Mouse (Mus musculus): ENCODE measurements around the gene Aloxe3.

Gene Aloxe3

DNA sequence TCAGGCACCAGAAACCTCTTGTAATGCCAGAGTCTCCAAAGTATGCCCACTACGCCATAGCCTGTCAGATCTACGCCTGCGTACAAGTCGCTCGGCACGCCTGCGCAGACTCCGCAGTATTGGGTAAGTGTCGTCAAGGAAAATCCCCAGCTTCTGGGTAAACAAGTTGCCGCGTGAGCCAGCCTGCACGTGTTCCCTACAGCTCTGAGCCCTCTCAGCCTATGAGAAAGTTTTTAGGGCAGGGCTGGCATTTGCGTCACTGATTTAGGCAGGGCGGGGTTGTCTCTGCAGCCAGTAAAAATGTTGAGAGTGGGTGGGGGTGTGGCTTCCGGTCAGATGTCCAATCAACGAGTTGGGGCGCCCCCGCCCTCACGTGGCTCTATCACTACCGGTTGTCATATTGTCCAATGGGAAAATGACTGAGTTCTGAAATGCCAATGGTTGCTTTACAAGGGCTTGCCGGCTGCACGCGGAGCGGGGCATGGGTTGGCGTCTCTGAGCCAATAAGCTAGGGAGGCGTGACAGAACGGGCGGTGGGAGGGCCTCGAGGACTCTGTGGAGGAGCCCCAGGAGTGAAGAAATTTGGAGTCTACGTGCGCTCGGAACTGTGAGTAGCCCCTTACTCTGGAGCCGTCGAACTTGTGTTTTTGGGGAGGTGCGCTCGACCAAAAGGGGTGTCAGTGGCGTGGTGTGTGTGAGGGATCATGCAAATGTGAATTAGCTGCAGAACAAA, 30.8 kb upstream of the Aloxe3 start, which contains the start of gene Per1:
Gene Per1 (plus strand): TSS at position 521 of the 733 bp plus-strand sequence.
- DNase-seq (ENCODE audit: low spot score in 2 of 2) = peak; percentile 100

- no peak for DNase-seq (ENCODE audit: low spot score in 2 of 2)
Observed at GRCm38 (mm10) chr11:69095511-69096231, 30.0 kb upstream of the Aloxe3 start.

DNA sequence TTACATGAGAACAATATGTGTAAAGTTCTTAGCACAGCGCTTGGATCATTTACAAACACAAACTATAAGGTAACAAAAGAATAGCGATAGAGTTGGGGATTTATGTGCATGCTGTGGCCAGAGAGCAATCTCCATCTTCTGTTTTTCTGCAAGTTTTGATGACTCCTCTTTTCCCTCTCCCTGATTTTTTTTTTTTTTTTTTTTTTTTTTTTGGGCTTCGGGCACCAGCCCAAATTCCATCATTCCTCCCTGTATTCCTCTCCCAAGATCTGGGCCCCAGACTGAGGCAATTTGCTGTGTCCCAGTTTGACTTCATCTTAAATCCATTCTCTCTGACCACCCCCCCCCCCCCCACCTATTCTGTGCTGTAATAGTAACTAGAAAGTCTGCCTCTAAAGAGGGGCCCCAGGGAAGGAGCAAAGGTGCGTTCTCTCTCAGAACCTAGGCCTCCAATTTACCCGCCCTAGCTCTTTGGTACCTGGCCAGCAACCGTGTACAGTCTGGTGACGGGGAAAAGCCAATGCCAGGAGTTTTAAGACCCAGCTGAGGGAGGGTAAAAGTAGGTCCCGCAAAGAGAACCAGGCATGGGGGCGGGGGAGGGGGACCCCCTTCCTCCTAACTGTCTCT, 29.2 kb upstream of the Aloxe3 start:
- DNase-seq (ENCODE audit: low spot score in 2 of 2) = no peak

DNA sequence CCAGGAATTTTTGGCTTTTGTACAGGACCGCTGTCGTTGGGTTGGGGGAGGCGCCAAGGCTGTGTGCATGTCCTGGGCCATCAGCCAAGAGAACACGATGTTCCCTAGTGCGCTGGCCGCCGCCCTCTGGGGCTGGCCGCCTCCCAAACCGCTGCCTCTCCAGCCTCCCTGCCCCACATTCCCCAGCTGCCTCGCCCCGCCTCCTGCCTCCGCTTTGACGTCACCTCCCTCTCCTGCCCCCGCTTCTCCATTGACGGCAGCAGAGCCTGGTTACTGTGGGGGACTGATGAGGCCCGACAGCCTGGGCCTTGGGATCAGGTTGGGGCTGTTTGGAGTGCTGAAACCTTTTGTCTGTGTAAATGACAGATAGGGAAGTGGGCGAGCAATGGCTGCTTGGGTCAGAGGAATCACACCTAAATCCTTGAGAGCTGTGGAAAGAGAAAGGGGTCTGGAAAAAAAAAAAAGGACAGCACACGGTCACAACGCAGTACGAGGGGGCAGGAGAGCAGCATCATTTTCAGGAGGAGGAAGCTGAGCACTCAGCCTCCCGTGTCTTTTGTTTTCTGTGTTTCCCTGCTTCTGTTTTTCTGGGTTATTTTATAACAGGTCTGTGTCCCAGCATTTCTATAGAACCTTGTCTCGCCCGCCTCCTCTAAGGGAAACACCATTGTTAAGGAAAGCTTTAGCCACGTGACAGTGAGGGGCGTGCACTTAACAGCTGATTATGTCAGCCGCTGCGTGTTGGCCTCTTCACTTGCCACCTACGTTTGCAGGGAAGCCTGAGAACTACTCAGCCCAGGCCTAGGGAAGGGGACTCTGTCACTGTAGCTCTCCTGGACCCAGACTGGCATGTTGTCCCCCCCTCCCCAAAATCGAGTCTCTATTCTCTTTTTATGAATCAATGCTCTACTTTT, 28.5 kb upstream of the Aloxe3 start:
- DNase-seq (ENCODE audit: low spot score in 2 of 2) = peak; percentile 99

GRCm38 (mm10) chr11:69098039-69098761, 27.5 kb upstream of the Aloxe3 start:
- DNase-seq (ENCODE audit: low spot score in 2 of 2) = no peak

DNA sequence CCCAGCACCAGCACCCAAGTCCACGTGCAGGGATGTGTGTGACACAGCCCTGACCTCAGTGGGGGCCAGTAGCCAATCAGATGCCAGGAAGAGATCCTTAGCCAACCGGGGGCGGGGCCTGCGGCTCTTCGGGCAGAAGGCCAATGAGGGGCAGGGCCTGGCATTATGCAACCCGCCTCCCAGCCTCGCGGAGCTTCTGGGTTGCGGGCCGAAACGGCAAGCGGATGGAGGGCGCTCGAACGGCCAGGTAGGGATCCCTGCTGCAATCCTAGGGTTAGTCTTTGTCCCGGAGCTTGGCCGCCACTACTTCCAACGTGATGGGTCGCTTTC, 27.0 kb upstream of the Aloxe3 start:
- DNase-seq (ENCODE audit: low spot score in 2 of 2) = peak; percentile 98 to 99

GRCm38 (mm10) chr11:69099177-69099914, 26.4 kb upstream of the Aloxe3 start:
- peak; percentile 90 to 92 for DNase-seq (ENCODE audit: low spot score in 2 of 2)

DNA sequence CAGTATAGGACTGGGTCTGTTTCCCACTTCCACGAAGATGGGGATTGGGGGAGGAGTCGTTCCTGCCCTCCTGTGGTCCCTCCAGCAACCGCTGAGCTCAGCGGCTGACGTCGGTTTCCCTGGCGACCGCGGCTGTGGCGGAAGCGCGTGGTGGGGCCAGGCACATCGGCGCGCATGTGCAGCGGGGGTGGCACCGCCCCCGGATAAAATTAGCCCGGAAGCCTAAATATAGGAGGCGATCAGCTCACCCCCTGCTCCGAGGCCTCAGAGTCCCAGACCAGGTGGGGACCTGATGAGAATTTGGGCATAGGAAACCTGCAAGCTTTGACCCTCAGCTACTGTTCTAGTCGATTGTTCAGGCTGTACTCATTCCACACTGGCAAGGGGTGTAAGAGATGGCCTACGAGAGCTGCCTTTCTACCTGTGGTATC, 25.8 kb upstream of the Aloxe3 start:
- peak; percentile 96 to 98 for DNase-seq (ENCODE audit: low spot score in 2 of 2)

DNA sequence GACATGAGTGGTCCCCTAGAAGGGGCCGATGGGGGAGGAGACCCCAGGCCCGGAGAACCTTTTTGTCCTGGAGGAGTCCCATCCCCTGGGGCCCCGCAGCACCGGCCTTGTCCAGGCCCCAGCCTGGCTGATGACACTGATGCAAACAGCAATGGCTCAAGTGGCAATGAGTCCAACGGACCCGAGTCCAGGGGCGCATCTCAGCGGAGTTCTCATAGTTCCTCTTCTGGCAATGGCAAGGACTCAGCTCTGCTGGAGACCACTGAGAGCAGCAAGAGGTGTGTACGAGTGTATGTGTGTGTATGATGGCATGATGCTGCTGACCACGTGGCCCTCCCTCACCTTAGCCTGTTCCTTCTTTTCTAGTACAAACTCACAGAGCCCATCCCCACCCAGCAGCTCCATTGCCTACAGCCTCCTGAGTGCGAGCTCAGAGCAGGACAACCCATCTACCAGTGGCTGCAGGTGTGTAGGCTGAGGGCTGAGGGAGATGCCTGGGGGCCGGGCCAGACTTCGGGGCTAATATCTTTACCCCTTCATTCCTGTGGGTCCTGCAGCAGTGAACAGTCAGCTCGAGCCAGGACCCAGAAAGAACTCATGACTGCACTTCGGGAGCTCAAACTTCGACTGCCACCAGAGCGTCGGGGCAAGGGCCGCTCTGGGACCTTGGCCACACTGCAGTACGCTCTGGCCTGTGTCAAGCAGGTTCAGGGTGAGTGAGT, 24.9 kb upstream of the Aloxe3 start:
- peak in 1 of 2 experiments; percentile 44 for DNase-seq (ENCODE audit: low spot score in 2 of 2)

GRCm38 (mm10) chr11:69101604-69102402, 23.9 kb upstream of the Aloxe3 start:
- DNase-seq (ENCODE audit: low spot score in 2 of 2) = no peak

GRCm38 (mm10) chr11:69102403-69102725, 23.3 kb upstream of the Aloxe3 start:
- DNase-seq (ENCODE audit: low spot score in 2 of 2) = no peak

DNA sequence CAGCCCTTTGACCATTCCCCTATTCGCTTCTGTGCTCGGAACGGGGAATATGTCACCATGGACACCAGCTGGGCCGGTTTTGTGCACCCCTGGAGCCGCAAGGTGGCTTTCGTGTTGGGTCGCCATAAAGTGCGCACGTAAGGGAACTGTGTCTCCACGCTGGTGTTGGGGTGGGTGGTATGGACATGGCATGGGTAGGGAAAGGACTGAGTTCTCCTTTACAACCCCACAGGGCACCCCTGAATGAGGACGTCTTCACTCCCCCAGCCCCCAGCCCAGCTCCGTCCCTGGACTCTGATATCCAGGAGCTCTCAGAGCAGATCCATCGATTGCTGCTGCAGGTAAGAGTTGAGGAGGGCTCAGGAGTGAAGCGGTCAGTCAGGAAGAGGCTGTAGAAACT, 22.6 kb upstream of the Aloxe3 start:
- DNase-seq (ENCODE audit: low spot score in 2 of 2) = no peak

GRCm38 (mm10) chr11:69103531-69104435, 21.9 kb upstream of the Aloxe3 start:
- DNase-seq (ENCODE audit: low spot score in 2 of 2) = peak in 1 of 2 experiments; percentile 11

DNA sequence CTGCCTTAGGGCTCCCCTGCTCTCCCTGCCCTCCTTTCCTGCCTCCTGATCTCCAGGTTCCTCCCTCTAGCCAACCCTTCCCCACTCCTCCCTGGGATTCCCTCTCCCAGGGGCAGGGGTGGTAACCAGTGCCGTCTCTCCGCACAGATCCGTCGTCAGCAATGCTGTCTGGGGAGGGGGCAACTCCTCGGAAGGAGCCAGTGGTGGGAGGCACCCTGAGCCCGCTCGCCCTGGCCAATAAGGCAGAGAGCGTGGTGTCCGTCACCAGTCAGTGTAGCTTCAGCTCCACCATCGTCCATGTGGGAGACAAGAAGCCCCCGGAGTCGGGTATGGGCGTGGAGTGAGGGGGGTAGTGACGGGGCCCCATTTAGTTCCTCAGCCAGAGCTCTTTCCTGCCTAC, 21.2 kb upstream of the Aloxe3 start:
- no peak for DNase-seq (ENCODE audit: low spot score in 2 of 2)

- no peak for DNase-seq (ENCODE audit: low spot score in 2 of 2)
Observed at GRCm38 (mm10) chr11:69105227-69105626, 20.5 kb upstream of the Aloxe3 start.

GRCm38 (mm10) chr11:69105796-69106195, 19.9 kb upstream of the Aloxe3 start:
- DNase-seq (ENCODE audit: low spot score in 2 of 2) = no peak

DNA sequence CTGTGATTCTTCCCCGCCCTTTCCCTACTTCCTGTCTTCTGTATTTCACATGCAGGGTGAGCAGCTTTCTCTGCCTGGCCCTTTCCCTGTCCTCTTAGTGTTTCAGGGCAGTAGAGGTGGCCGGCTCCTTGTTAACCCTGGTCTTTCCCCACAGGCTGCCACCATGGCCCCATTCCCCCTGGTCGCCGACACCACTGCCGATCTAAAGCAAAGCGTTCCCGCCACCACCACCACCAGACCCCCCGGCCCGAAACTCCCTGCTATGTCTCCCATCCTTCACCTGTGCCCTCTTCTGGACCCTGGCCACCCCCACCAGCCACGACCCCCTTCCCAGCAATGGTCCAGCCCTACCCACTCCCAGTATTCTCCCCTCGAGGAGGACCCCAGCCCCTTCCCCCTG, 19.4 kb upstream of the Aloxe3 start:
- DNase-seq (ENCODE audit: low spot score in 2 of 2) = no peak

DNA sequence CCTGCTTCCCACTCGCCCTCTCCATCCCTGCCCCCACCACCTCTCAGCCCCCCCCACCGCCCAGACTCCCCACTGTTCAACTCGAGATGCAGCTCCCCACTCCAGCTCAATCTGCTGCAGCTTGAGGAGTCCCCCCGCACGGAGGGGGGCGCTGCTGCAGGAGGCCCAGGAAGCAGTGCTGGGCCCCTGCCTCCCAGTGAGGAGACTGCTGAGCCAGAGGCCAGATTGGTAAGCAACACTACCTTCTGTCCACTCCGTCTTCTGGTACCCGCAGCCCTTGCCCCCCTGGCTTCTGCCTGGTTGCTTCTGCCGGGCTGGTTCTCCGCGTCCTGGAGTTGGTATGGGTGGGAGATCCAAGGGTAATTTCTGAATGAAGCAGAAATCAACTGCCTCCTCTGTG, 18.9 kb upstream of the Aloxe3 start:
- peak in 1 of 2 experiments; percentile 12 for DNase-seq (ENCODE audit: low spot score in 2 of 2)

Data from heart, adult 9 months (tissue).